Mouse (Mus musculus) limb, embryonic 12.5 days (tissue): ENCODE results near the gene Iqsec3. TPM values are rescaled to one million over a fixed set of nuclear protein-coding genes. Genes with fewer than 3 reads are reported as not detected.
A peak's percentile ranks its signal among the peaks of the same experiment; 100 is the strongest.

Source experiments
- ATAC-seq: fragments of 200-750 bp; cut with Nextera tagmentation; 2 replicates; pipeline ENCODE4 v1.8.0; 2017; ENCODE audit warnings: low read depth, moderate TSS enrichment; ENCODE audit not compliant: insufficient number of reproducible peaks, insufficient read depth, low FRiP score, low TSS enrichment
- H3K27ac ChIP-seq: fragments of 300-500 bp; sonication (generic); 2 replicates; pipeline ENCODE4 v1.5.1; 2016; ENCODE audit warnings: mild to moderate bottlenecking, moderate library complexity
- H3K27me3 ChIP-seq: fragments of 300-500 bp; sonication (generic); 2 replicates; pipeline ENCODE4 v1.6.1; 2016; ENCODE audit warnings: mild to moderate bottlenecking, moderate library complexity
- H3K36me3 ChIP-seq: fragments of 300-500 bp; sonication (generic); 2 replicates; pipeline ENCODE4 v1.6.1; 2016; ENCODE audit warnings: mild to moderate bottlenecking, moderate library complexity
- H3K4me1 ChIP-seq: fragments of 300-500 bp; sonication (generic); replicated peaks from 2 replicates; pipeline ENCODE4 v1.6.1; 2016
- H3K4me2 ChIP-seq: fragments of 300-500 bp; sonication (generic); 2 replicates; pipeline ENCODE4 v1.6.1; 2016; ENCODE audit warnings: mild to moderate bottlenecking, moderate library complexity
- H3K4me3 ChIP-seq: fragments of 300-500 bp; sonication (generic); replicated peaks from 2 replicates; pipeline ENCODE4 v1.5.1; 2016; ENCODE audit warnings: mild to moderate bottlenecking
- H3K9ac ChIP-seq: fragments of 300-500 bp; sonication (generic); replicated peaks from 2 replicates; pipeline ENCODE4 v1.6.1; 2016; ENCODE audit warnings: mild to moderate bottlenecking, moderate library complexity
- H3K9me3 ChIP-seq: fragments of 300-500 bp; sonication (generic); 2 replicates; pipeline ENCODE4 v1.6.1; 2016; ENCODE audit warnings: mild to moderate bottlenecking, moderate library complexity
- WGBS: fragments of 180-500 bp; shearing (Covaris S2); methylation state at CpG from one replicate; pipeline ENCODE4 v1.1.7; 2016; 5-methylcytosine and 5-hydroxymethylcytosine counted together
- polyA plus RNA-seq: library from polyadenylated mRNA; unstranded; fragments of >200 nt; fragmentation: Nextera tagmentation; extraction: Ambion mirVana; gene quantifications from 2 replicates; pipeline ENCODE4 v1.2.1, GENCODE M21; 2016

The Iqsec3 gene
- polyA plus RNA-seq, 1 experiment from 2014 or later = 0.14 TPM

DNA sequence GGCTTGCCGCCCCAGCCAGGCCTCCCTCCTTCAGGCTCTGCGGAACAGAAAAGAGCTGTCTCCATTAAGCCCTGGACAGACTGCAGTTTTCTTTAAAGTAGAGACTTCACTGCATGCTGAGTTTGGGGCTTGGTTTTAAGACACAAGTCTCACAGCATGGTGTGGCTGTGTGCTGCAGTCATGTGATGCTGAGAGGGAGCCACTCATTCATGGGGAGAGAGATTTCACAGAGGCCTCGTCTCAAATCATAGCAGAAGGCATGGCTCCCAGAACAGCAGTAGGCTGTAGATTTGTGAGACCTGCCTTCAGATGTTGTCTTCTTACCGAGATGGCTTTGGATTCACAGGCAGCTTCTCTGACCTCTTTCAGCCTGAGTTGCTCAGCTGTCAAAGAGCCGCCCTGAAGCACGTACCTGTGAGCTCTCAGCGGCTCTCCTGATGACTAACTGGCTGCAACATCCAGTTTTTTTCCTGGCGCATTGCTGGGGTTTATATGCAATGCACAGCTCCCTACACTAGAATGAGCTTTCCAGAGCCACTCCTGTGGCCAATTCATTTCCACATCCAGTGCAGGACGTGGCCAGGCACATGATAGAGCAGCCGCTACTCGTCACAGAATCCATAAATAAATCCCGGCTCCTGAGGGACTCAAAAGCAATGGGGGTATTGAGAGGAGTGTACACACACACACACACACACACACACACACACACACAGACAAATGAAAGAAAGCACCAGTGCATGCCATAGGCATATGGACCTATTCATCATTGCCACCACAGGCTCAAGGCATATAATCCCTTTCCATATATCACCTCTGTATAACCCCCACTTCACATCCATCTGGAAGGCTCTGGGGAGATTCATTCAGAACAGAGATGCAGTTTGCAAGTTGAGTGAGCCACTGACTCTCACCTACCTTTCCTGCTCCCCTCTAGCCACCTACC, 18.7 kb downstream of the Iqsec3 start:
- Histone ChIP-seq H3K36me3 (no peaks in the 10 kb centered on the region), H3K4me3 (no peak overlapping the region), H3K27ac (no peak overlapping the region), H3K27me3 (peaks cover 10% of the 10 kb centered on the region; the same call in 1 of the 2 replicates), H3K4me2 (no peak overlapping the region), H3K4me1 (peaks cover 35% of the 10 kb centered on the region), H3K9me3 (no peaks in the 10 kb centered on the region), H3K9ac (no peak overlapping the region)
- WGBS = 45% methylated on average over 12 of the region's 12 CpGs
- ATAC-seq = peak; percentile 9; the same call in 1 of the 2 replicates

DNA sequence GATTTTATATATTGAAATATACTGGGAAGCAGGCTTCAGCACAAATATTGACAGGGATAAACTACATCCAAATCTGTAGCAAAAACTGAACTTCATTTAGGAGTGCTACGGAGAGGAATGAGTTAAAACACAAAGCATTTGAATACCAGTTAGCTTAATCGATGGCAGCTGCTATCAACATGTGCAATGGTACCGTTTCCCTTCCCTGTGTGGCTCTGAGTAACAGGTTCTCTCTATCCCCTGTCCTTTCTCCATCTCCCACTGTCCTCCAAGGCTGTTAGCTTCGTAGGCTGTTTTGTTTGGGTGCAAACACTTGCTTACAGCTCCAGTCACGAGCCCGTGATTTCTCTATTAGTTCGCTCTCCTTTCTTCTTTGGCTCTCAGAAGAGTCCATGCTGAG, 19.7 kb downstream of the Iqsec3 start:
- 43% methylated on average over 7 of the region's 7 CpGs for whole genome bisulfite sequencing
- Histone ChIP-seq H3K36me3 (no peaks in the 10 kb centered on the region), H3K27me3 (peaks cover 10% of the 10 kb centered on the region; the same call in 1 of the 2 replicates), H3K27ac (no peak overlapping the region), H3K4me3 (no peak overlapping the region), H3K4me1 (peaks cover 35% of the 10 kb centered on the region), H3K9ac (no peak overlapping the region), H3K4me2 (no peak overlapping the region), H3K9me3 (no peaks in the 10 kb centered on the region)
- no peak for ATAC-seq

DNA sequence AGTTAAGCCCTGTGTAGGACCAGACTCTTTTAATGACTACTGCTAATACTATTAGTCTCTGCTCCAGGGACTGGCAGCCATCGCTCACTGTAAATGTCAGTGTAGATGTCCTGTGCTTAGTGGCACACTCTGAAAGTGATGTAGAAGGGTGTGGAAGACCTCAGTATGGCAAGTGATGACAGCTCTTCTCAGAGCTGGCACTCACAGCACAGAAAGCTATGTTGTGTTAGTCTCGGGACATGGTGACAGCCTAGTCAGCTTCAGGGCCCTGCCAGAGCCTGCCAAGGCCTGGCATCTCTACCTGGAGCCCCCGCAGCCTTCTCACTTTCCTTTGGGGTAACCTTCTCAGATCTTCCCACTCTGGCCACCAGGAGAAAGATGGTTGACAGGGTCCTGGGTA, 21.8 kb downstream of the Iqsec3 start:
- Histone ChIP-seq H3K36me3 (no peaks in the 10 kb centered on the region), H3K9me3 (no peaks in the 10 kb centered on the region), H3K4me1 (peaks cover 23% of the 10 kb centered on the region), H3K4me2 (no peak overlapping the region), H3K27me3 (0 out of 2 replicates have a peak, but pooled peaks cover 5% of the 10 kb centered on the region), H3K9ac (no peak overlapping the region), H3K4me3 (no peak overlapping the region), H3K27ac (no peak overlapping the region)
- 91% methylated on average over 3 of the region's 3 CpGs for WGBS
- ATAC-seq = no peak

DNA sequence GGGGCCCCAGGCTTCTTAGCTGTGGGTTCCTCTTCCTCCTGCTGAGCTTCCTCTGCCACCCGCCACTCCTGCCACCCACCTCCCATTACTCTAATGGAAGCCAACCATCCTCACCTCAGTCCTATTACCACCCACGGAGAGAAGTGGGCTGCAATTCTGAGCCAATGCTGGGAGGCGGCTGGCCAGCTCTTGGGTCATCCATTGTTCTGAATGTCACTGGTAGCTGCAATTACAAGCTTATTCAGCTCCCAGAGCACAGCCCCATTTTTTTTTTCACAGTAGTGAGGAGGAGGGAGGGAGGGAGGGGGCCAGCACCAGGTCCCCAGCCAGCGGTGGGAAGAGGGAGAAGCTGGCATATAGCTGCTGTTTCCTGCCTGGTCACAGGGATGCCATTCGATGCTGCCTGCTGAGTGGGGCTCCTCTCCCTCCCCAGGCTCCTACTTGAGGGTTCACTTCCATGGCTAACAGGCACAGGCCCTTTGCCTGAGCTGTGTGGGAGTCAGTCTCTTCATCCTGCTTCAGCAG, 32.7 kb downstream of the Iqsec3 start:
- H3K4me2 ChIP-seq = no peak overlapping the region
- no peaks in the 10 kb centered on the region for H3K9me3 ChIP-seq
- H3K36me3 ChIP-seq = no peaks in the 10 kb centered on the region
- no peak for ATAC-seq
- H3K9ac ChIP-seq = no peak overlapping the region
- 0 out of 2 replicates have a peak, but pooled peaks cover 6% of the 10 kb centered on the region for H3K27me3 ChIP-seq
- no peak overlapping the region for H3K27ac ChIP-seq
- H3K4me1 ChIP-seq = no peaks in the 10 kb centered on the region
- H3K4me3 ChIP-seq = no peak overlapping the region
- WGBS = 13% methylated on average over 4 of the region's 5 CpGs

DNA sequence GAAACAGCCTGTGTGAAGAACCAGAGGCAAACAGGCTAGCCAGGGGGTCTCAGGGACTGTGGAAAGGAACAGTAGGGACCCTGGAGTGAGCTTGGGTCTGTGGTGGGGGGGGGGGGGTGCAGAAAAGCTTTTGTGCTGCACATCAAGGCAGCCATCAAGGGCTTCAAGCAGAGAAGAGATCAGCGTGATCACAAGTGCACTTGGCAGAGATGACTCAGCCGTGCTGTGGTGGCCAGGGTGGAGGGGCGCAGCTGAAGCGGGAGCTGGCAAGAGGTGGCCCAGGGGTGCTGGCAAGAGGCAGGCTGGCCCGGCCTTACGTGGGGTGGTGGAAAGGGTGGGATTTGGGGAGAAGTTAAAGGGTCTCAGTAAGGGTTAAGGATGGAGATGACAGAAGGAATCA, 48.6 kb downstream of the Iqsec3 start:
- Histone ChIP-seq H3K27ac (no peak overlapping the region), H3K4me2 (no peak overlapping the region), H3K36me3 (no peaks in the 10 kb centered on the region), H3K27me3 (peaks cover 24% of the 10 kb centered on the region), H3K9ac (no peak overlapping the region), H3K4me1 (peaks cover 4% of the 10 kb centered on the region; the same call in 1 of the 2 replicates), H3K9me3 (no peaks in the 10 kb centered on the region), H3K4me3 (no peak overlapping the region)
- ATAC-seq = peak; percentile 20; the same call in 1 of the 2 replicates
- 48% methylated on average over 6 of the region's 6 CpGs for WGBS

DNA sequence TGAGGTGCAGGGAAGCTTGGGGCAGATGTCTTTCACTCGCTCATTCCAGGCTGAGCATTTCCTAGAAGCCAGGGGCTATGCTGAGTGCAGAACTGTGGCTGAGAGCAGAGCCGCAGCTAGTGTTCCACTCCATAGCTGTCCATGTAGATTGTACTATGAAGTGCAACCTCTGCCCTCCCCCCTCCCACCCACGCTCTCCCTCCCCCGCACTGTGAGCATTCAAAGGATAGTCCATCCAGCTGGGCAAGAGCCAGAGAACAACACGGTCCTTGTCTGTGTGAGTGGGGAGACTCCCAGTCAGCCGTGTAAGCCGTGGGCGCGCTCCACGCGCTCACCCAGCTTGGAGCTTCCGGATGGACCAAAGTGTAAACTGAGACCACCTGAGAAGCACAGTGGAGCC, 49.1 kb downstream of the Iqsec3 start:
- WGBS = 57% methylated on average over 12 of the region's 12 CpGs
- Histone ChIP-seq H3K9me3 (no peaks in the 10 kb centered on the region), H3K9ac (no peak overlapping the region), H3K4me1 (peaks cover 4% of the 10 kb centered on the region; the same call in 1 of the 2 replicates), H3K27me3 (peaks cover 24% of the 10 kb centered on the region), H3K4me2 (no peak overlapping the region), H3K36me3 (no peaks in the 10 kb centered on the region), H3K4me3 (no peak overlapping the region), H3K27ac (no peak overlapping the region)
- ATAC-seq = no peak

DNA sequence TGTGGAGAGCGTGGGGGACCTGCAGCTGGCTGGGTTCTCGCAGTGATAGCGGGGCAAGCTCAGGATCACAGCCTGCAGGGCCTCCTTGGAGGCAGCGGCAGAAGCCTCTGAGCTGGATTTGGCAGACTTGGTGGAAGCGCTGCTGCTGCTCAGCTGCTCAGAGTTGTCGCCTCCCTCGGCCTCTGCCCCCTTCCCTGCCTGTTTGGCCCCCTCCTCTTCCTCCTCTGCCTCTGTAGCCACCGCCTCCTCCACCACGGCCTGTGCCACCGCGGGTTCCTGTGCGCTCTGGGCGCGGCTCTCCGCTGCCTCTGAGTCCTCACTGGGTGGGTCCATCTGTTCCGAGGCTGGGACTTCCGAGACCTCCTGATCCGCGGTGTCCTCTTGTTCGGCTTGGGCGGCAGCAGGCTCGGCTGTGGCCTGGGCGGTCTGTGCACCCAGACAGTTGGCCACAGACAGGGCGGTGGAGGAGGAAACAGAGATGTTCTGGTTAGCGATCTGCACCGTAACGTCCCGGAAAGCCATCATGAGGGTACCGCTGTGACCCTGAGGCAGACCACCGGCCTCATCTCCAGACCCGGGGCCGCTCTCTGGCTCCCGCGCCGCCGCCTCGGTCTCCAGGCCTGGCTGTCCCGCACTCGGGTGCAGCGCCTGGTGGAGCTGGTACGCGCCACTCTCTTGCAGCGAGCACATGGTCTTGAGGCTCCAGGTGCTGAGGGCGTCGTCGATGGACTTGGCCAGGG, 60.8 kb downstream of the Iqsec3 start:
- WGBS = 2% methylated on average over 46 of the region's 46 CpGs
- Histone ChIP-seq H3K9ac (0 out of 2 replicates have a peak overlapping the region, but pooled peaks have one; percentile 2), H3K4me1 (peaks cover 12% of the 10 kb centered on the region), H3K4me3 (peak overlapping the region; percentile 32), H3K9me3 (no peaks in the 10 kb centered on the region), H3K4me2 (peak overlapping the region; percentile 54), H3K27ac (no peak overlapping the region), H3K36me3 (no peaks in the 10 kb centered on the region), H3K27me3 (peaks cover 72% of the 10 kb centered on the region)
- ATAC-seq = no peak

DNA sequence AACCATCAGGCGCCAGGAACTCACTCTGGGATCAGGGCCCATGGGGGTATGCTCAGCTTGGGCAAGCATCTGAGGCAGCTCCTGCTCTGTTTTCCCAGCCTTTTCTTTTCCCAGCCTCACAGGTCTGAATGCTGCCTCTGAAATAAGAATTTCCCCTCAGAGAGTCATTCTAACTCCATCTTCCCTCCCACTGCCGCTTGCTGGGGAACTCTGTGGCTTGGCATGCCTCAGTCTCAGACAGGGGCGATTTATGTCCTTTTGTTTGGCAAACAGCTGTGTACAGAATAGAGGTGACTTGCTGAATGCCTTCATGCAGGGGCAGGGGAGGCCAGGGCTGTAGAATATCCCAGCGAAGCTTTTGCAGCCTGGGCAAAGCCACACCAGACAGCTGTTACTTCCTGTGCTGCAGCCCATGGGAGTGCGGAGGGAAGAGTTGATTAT, 65.9 kb downstream of the Iqsec3 start:
- H3K36me3 ChIP-seq = no peaks in the 10 kb centered on the region
- H3K9me3 ChIP-seq = no peaks in the 10 kb centered on the region
- WGBS = 47% methylated on average over 5 of the region's 5 CpGs
- ATAC-seq = peak; percentile 27; the same call in 1 of the 2 replicates
- H3K9ac ChIP-seq = 0 out of 2 replicates have a peak overlapping the region, but pooled peaks have one; percentile 2
- no peak overlapping the region for H3K4me3 ChIP-seq
- no peak overlapping the region for H3K27ac ChIP-seq
- H3K27me3 ChIP-seq = peaks cover 38% of the 10 kb centered on the region
- peaks cover 9% of the 10 kb centered on the region; the same call in 1 of the 2 replicates for H3K4me1 ChIP-seq
- H3K4me2 ChIP-seq = no peak overlapping the region

DNA sequence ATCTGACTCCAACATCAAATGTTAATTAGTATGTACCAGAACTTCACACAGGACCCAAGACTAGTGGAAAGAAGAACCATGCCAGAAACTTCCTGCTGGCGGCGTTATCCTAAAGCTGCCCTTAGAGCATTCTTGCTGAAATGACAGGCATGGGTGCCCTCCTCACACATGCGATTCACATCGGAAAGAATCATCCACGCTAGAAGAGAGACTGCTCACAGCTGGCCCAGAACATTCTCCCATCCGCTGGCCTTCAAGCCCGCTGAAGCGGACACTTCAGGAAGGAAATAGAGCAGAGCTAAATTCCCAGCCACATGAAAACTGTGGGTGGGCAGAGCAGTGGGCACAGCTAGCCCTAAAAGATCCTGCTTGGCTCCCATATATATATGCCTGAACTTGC, 68.2 kb downstream of the Iqsec3 start:
- Histone ChIP-seq H3K4me2 (no peak overlapping the region), H3K9ac (no peak overlapping the region), H3K9me3 (no peaks in the 10 kb centered on the region), H3K4me1 (peaks cover 6% of the 10 kb centered on the region; the same call in 1 of the 2 replicates), H3K27ac (no peak overlapping the region), H3K36me3 (no peaks in the 10 kb centered on the region), H3K4me3 (no peak overlapping the region), H3K27me3 (peaks cover 18% of the 10 kb centered on the region)
- WGBS = 93% methylated on average over 8 of the region's 8 CpGs
- no peak for ATAC-seq

DNA sequence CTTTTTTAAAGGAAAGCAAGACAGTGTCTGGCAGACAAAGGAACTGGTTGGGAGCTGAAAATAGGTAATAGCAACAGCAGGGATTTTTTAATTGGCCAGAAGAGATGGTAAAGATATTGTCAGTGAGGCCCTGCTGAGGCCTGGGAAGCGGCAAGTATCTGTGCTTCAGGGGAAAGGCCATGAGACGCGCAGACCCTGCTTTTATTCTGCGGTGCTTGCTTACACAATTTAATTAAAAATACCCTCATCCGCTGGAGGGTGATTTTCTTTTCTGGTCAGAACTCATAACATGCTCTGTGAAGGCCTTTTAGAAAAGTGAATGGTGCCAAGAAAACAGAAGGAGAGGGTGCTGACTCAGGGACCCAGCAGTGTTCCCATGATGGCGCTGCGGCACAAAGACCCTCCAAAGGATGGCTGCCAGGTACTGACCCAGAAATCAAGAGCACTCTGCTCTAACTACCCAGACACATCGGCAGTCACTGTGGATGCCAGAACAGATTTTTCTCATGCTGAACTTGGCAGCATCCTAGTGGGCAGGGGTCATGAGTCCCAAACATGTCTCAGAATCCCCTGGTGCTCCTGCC, 70.7 kb downstream of the Iqsec3 start:
- no peak overlapping the region for H3K4me3 ChIP-seq
- 92% methylated on average over 8 of the region's 8 CpGs for WGBS
- peaks cover 5% of the 10 kb centered on the region; the same call in 1 of the 2 replicates for H3K4me1 ChIP-seq
- no peak overlapping the region for H3K4me2 ChIP-seq
- H3K27me3 ChIP-seq = peaks cover 3% of the 10 kb centered on the region; the same call in 1 of the 2 replicates
- no peak overlapping the region for H3K27ac ChIP-seq
- H3K36me3 ChIP-seq = no peaks in the 10 kb centered on the region
- ATAC-seq = no peak
- no peak overlapping the region for H3K9ac ChIP-seq
- no peaks in the 10 kb centered on the region for H3K9me3 ChIP-seq
